In the genomic region with DNA sequence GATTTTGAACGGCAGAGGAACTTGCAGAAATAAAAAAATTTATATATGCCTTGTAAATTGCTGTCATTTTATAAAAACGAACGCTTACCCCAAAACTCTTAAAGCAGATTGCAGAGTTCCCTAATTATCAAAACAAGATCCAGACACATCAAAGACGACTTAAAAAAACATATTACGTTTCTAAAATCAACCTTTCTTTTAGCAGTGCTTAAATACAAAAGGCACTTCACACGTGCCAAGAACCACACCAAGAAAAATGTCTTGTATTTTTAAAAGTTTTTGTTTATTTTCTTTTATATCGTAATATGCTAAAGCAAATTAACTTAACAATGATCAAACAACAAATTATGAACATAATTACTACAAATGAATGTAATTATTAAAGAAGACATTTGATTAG, we compare ENCODE assay signal across 1 mouse cellular context.
TF ChIP-seq lines count a peak whose summit lies in the region.

No protein-coding gene starts in this region.

TF ChIP-seq in MEL, 35 proteins besides CTCF, POLR2A, EP300 and RAD21 (continued from another document):
- TF ChIP-seq TCF12 (IDR thresholded peaks at IDR 0.05; ENCODE audit: low read depth, low read length) (no peak), GATA1 (IDR thresholded peaks at IDR 0.05; ENCODE audit: low read depth, low read length) (no peak), GABPA (IDR thresholded peaks at IDR 0.05; ENCODE audit: low read depth, low read length) (no peak), USF2 (IDR thresholded peaks at IDR 0.05; ENCODE audit: borderline replicate concordance in 1 of 2, insufficient read depth in 1 of 2, low read depth in 1 of 2, low read length in 2 of 2) (no peak), POLR2AphosphoS2 (IDR thresholded peaks at IDR 0.05; ENCODE audit: low read length) (no peak), NRF1 (IDR thresholded peaks at IDR 0.05; ENCODE audit: insufficient read depth, low read depth, low read length, poor library complexity, severe bottlenecking) (no peak), MXI1 (IDR thresholded peaks at IDR 0.05; ENCODE audit: low read depth, low read length) (peak; percentile 84), MAFK (IDR thresholded peaks at IDR 0.05; ENCODE audit: borderline replicate concordance, low read depth, low read length) (no peak), MAX (IDR thresholded peaks at IDR 0.05; ENCODE audit: low read length) (no peak; the same call in 1 of the 2 replicates)
TF ChIP-seq in MEL: peak in this region for 3.
